Mouse (Mus musculus) kidney, postnatal 0 days (tissue): ENCODE measurements around the gene Dctpp1. TPM values are rescaled to one million over a fixed set of nuclear protein-coding genes. Genes with fewer than 3 reads are reported as not detected.

Source experiments
- ATAC-seq: fragments of 200-750 bp; cut with Nextera tagmentation; replicated peaks from 2 replicates; pipeline ENCODE4 v1.8.0; 2017; ENCODE audit warnings: low read depth, moderate number of reproducible peaks, moderate TSS enrichment, moderate library complexity; ENCODE audit not compliant: low FRiP score
- DNase-seq: peaks from one replicate; pipeline ENCODE4 v3.0.0-alpha.2; 2016; ENCODE audit warnings: low spot score
- H3K27ac ChIP-seq: fragments of 300-500 bp; sonication (generic); 2 replicates; pipeline ENCODE4 v1.5.1; 2014; ENCODE audit warnings: mild to moderate bottlenecking
- H3K27me3 ChIP-seq: fragments of 300-500 bp; sonication (generic); 2 replicates; pipeline ENCODE4 v1.6.1; 2014; ENCODE audit warnings: low read length, mixed read lengths; ENCODE audit not compliant: insufficient read depth
- H3K36me3 ChIP-seq: fragments of 300-500 bp; sonication (generic); 2 replicates; pipeline ENCODE4 v1.6.1; 2014; ENCODE audit warnings: low read length, mixed read lengths; ENCODE audit not compliant: insufficient read depth
- H3K4me1 ChIP-seq: fragments of 300-500 bp; sonication (generic); replicated peaks from 2 replicates; pipeline ENCODE4 v1.6.1; 2014; ENCODE audit warnings: antibody characterized with exemption, low read length, mixed read lengths; ENCODE audit not compliant: insufficient read depth
- H3K4me2 ChIP-seq: fragments of 300-500 bp; sonication (generic); 2 replicates; pipeline ENCODE4 v1.6.1; 2014; ENCODE audit warnings: mild to moderate bottlenecking, low read length, moderate library complexity, mixed read lengths
- H3K4me3 ChIP-seq: fragments of 300-500 bp; sonication (generic); replicated peaks from 2 replicates; pipeline ENCODE4 v1.5.1; 2014; ENCODE audit warnings: low read depth, low read length
- H3K9ac ChIP-seq: fragments of 300-500 bp; sonication (generic); 2 replicates; pipeline ENCODE4 v1.6.1; 2014; ENCODE audit warnings: low read depth, low read length
- H3K9me3 ChIP-seq: fragments of 300-500 bp; sonication (generic); replicated peaks from 2 replicates; pipeline ENCODE4 v1.6.1; 2016; ENCODE audit warnings: low read length, inconsistent platforms, mixed read lengths
- CTCF ChIP-seq: IDR thresholded peaks from 2 replicates; pipeline ENCODE4 v1.5.1; 2016; ENCODE audit warnings: antibody characterized with exemption, low read depth, mild to moderate bottlenecking, moderate library complexity
- WGBS: fragments of 180-500 bp; shearing (Covaris S2); extraction: QIAGEN DNeasy Blood & Tissue Kit; methylation state at CpG from one replicate; pipeline ENCODE4 v1.1.7; 2014; 5-methylcytosine and 5-hydroxymethylcytosine counted together
- polyA plus RNA-seq: library from polyadenylated mRNA; unstranded; fragments of >200 nt; fragmentation: Nextera tagmentation; extraction: Ambion mirVana; gene quantifications from 2 replicates; pipeline ENCODE4 v1.2.1, GENCODE M21; 2015

The Dctpp1 gene
- polyA plus RNA-seq, 1 experiment from 2014 or later, result 157 TPM

- H3K9ac ChIP-seq, result no peak overlapping the region
- TF ChIP-seq CTCF, result no peak
- no peak for ATAC-seq
- no peaks in the 10 kb centered on the region for H3K27me3 ChIP-seq
- H3K9me3 ChIP-seq, result no peaks in the 10 kb centered on the region
- no peak overlapping the region for H3K27ac ChIP-seq
- no peak for DNase-seq
- H3K36me3 ChIP-seq, result no peaks in the 10 kb centered on the region
- no peak overlapping the region for H3K4me2 ChIP-seq
- H3K4me1 ChIP-seq, result no peaks in the 10 kb centered on the region
- H3K4me3 ChIP-seq, result no peak overlapping the region
- WGBS, result 84% methylated on average over 12 of the region's 12 CpGs
Observed at GRCm38 (mm10) chr7:127212432-127213250, 47.9 kb downstream of the Dctpp1 start.

GRCm38 (mm10) chr7:127211014-127211745, 49.3 kb downstream of the Dctpp1 start:
- TF ChIP-seq CTCF, result no peak
- 51% methylated on average over 5 of the region's 5 CpGs for WGBS
- no peak for DNase-seq
- Histone ChIP-seq H3K9me3 (no peaks in the 10 kb centered on the region), H3K36me3 (no peaks in the 10 kb centered on the region), H3K9ac (no peak overlapping the region), H3K27me3 (no peaks in the 10 kb centered on the region), H3K4me2 (no peak overlapping the region), H3K4me3 (no peak overlapping the region), H3K4me1 (peaks cover 10% of the 10 kb centered on the region; the same call in 1 of the 2 replicates), H3K27ac (no peak overlapping the region)
- no peak for ATAC-seq

GRCm38 (mm10) chr7:127210266-127210665, 50.2 kb downstream of the Dctpp1 start:
- Histone ChIP-seq H3K4me3 (no peak overlapping the region), H3K4me2 (no peak overlapping the region), H3K9me3 (no peaks in the 10 kb centered on the region), H3K9ac (no peak overlapping the region), H3K27ac (no peak overlapping the region), H3K36me3 (0 out of 2 replicates have a peak, but pooled peaks cover 1% of the 10 kb centered on the region), H3K4me1 (peaks cover 12% of the 10 kb centered on the region; the same call in 1 of the 2 replicates), H3K27me3 (no peaks in the 10 kb centered on the region)
- 96% methylated on average over 4 of the region's 4 CpGs for WGBS
- DNase-seq, result no peak
- ATAC-seq, result no peak
- no peak for TF ChIP-seq CTCF

GRCm38 (mm10) chr7:127209851-127210250, 50.7 kb downstream of the Dctpp1 start:
- no peaks in the 10 kb centered on the region for H3K9me3 ChIP-seq
- WGBS, result 81% methylated on average over 5 of the region's 5 CpGs
- DNase-seq, result no peak
- H3K9ac ChIP-seq, result no peak overlapping the region
- H3K4me1 ChIP-seq, result peaks cover 16% of the 10 kb centered on the region; the same call in 1 of the 2 replicates
- no peak overlapping the region for H3K4me3 ChIP-seq
- 0 out of 2 replicates have a peak, but pooled peaks cover 5% of the 10 kb centered on the region for H3K36me3 ChIP-seq
- TF ChIP-seq CTCF, result no peak
- no peak for ATAC-seq
- H3K27ac ChIP-seq, result 0 out of 2 replicates have a peak overlapping the region, but pooled peaks have one; percentile 77
- H3K4me2 ChIP-seq, result no peak overlapping the region; the same call in 1 of the 2 replicates
- no peaks in the 10 kb centered on the region for H3K27me3 ChIP-seq

- Histone ChIP-seq H3K9me3 (no peaks in the 10 kb centered on the region), H3K4me3 (peak within 1 kb of the TSS; percentile 93), H3K4me1 (peaks cover 16% of the 10 kb centered on the region; the same call in 1 of the 2 replicates), H3K27me3 (no peaks in the 10 kb centered on the region), H3K36me3 (0 out of 2 replicates have a peak, but pooled peaks cover 5% of the 10 kb centered on the region), H3K27ac (peak within 1 kb of the TSS; percentile 91), H3K4me2 (peak within 1 kb of the TSS; percentile 98), H3K9ac (peak within 1 kb of the TSS; percentile 92)
- peak; percentile 95 for ATAC-seq
- WGBS, result under 1% methylated on average over 38 of the region's 44 CpGs
- peak; percentile 77 for TF ChIP-seq CTCF
- DNase-seq, result peak; percentile 100
Observed at GRCm38 (mm10) chr7:127208553-127209438, 51.7 kb downstream of the Dctpp1 start, which contains the start of gene Mylpf. Mylpf (plus strand) TSS chr7:127208890.
